8 mouse cellular contexts compared by ENCODE assay signal in the genomic region with DNA sequence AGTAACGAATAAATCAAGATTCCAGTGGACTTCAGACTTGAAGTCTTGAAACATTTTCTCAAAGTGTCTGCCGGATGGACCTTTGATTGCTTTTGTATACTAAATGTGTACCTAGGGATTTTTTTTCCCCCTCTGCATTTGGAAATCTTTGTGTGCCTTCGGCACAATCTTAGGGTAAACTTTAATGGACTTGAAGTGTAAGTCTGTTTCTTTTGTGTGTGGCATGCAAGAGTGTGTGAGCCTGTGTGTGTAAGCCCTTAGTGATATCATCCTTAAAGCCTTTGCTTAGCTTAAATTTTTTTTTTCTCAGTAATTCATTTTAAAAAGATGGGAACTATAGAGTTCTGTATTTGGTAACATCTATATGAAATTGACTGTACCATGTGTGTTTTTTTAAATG. TPM values are rescaled to one million over a fixed set of nuclear protein-coding genes. Genes with fewer than 3 reads are reported as not detected.
A peak's percentile ranks its signal among the peaks of the same experiment; 100 is the strongest.
DNase-seq lines count a peak whose midpoint lies in the region; ATAC-seq and TF ChIP-seq lines count a peak whose summit lies in the region.

No protein-coding gene starts in this region.

- no peaks in the 10 kb centered on the region for H3K27me3 ChIP-seq in kidney, embryonic 14.5 days (ENCODE audit: control insufficient read depth, insufficient read depth, low read length)
- no peaks in the 10 kb centered on the region for H3K27me3 ChIP-seq in hindbrain, embryonic 13.5 days
- no peaks in the 10 kb centered on the region for H3K27me3 ChIP-seq in midbrain, embryonic 11.5 days (ENCODE audit: control insufficient read depth, insufficient read depth, low read length)

- peaks cover 5% of the 10 kb centered on the region; the same call in 1 of the 2 replicates for H3K36me3 ChIP-seq in kidney, embryonic 14.5 days (ENCODE audit: control insufficient read depth, insufficient read depth, low read length)
- no peaks in the 10 kb centered on the region; the same call in 1 of the 2 replicates for H3K36me3 ChIP-seq in hindbrain, embryonic 13.5 days
- H3K36me3 ChIP-seq in midbrain, embryonic 11.5 days (ENCODE audit: control insufficient read depth, insufficient read depth, low read length), result no peaks in the 10 kb centered on the region

- peaks cover 18% of the 10 kb centered on the region for H3K4me1 ChIP-seq in kidney, embryonic 14.5 days (ENCODE audit: control insufficient read depth, insufficient read depth, low read length)
- H3K4me1 ChIP-seq in hindbrain, embryonic 13.5 days (replicated peaks), result peaks cover 40% of the 10 kb centered on the region
- peaks cover 17% of the 10 kb centered on the region; the same call in 1 of the 2 replicates for H3K4me1 ChIP-seq in midbrain, embryonic 11.5 days (ENCODE audit: control insufficient read depth, insufficient read depth, low read length)

- peak overlapping the region; percentile 98 for H3K4me3 ChIP-seq in kidney, embryonic 14.5 days (ENCODE audit: low read length)
- peak overlapping the region; percentile 97 for H3K4me3 ChIP-seq in hindbrain, embryonic 13.5 days
- H3K4me3 ChIP-seq in midbrain, embryonic 11.5 days (ENCODE audit: low read depth, low read length), result peak overlapping the region; percentile 99

- H3K9me3 ChIP-seq in kidney, embryonic 14.5 days (ENCODE audit: control insufficient read depth, low read length), result no peaks in the 10 kb centered on the region
- no peaks in the 10 kb centered on the region for H3K9me3 ChIP-seq in hindbrain, embryonic 13.5 days
- no peaks in the 10 kb centered on the region for H3K9me3 ChIP-seq in midbrain, embryonic 11.5 days (ENCODE audit: control insufficient read depth, low read length)

- no peak for TF ChIP-seq POLR2A in brain, embryonic 14.5 days (IDR thresholded peaks at IDR 0.05; ENCODE audit: borderline replicate concordance, extremely low read depth, insufficient read depth, insufficient read length, poor library complexity, severe bottlenecking)

- no peak for TF ChIP-seq CTCF in brain, embryonic 14.5 days (IDR thresholded peaks at IDR 0.05; ENCODE audit: borderline replicate concordance, extremely low read depth, insufficient read depth, insufficient read length)

- H3K4me2 ChIP-seq in kidney, embryonic 14.5 days (replicated peaks; ENCODE audit: low read depth, low read length), result peak overlapping the region; percentile 51
- peak overlapping the region; percentile 64 for H3K4me2 ChIP-seq in hindbrain, embryonic 13.5 days
- peak overlapping the region; percentile 72 for H3K4me2 ChIP-seq in midbrain, embryonic 11.5 days

- no peak for ATAC-seq in kidney, embryonic 14.5 days (ENCODE audit: low FRiP score, low TSS enrichment)
- no peak for ATAC-seq in hindbrain, embryonic 13.5 days (ENCODE audit: low FRiP score)
- no peak for ATAC-seq in midbrain, embryonic 11.5 days (ENCODE audit: low FRiP score)

- WGBS in kidney, embryonic 14.5 days, result 4% methylated on average over 3 of the region's 3 CpGs
- WGBS in hindbrain, embryonic 13.5 days, result 28% methylated on average over 3 of the region's 3 CpGs
- 45% methylated on average over 3 of the region's 3 CpGs for WGBS in midbrain, embryonic 11.5 days

- peak overlapping the region; percentile 99 for H3K9ac ChIP-seq in kidney, embryonic 14.5 days (ENCODE audit: low read depth, low read length)
- H3K9ac ChIP-seq in hindbrain, embryonic 13.5 days, result peak overlapping the region; percentile 100
- peak overlapping the region; percentile 98; the same call in 1 of the 2 replicates for H3K9ac ChIP-seq in midbrain, embryonic 11.5 days (ENCODE audit: low read length)

- DNase-seq in kidney, adult 8-10 months, result no peak
- peak; percentile 17 for DNase-seq in brain, embryonic 14.5 days (ENCODE audit: low read depth)
- DNase-seq in midbrain, embryonic 11.5 days (ENCODE audit: low spot score, missing footprints), result no peak
- DNase-seq in urinary bladder, postnatal 10 days (ENCODE audit: low spot score), result no peak
- DNase-seq in cerebellum, postnatal 36 days, result no peak
- no peak for DNase-seq in kidney, postnatal 4 days

- no peak overlapping the region for H3K27ac ChIP-seq in kidney, embryonic 14.5 days (ENCODE audit: low read depth, low read length)
- H3K27ac ChIP-seq in hindbrain, embryonic 13.5 days, result no peak overlapping the region
- H3K27ac ChIP-seq in midbrain, embryonic 11.5 days (ENCODE audit: low read depth, low read length), result no peak overlapping the region

RNA-seq across cellular contexts. Expression of a gene that starts 1.2 kb away (rescaled TPM):
- polyA plus RNA-seq in kidney, embryonic 14.5 days (2014; fragmentation: Nextera tagmentation; extraction: Ambion mirVana), result 72.4 and 77.2 TPM in 2 replicates
- 139 and 159 TPM in 2 replicates for polyA plus RNA-seq in brain, embryonic 14.5 days (2012; rRNA removed)
- polyA plus RNA-seq in hindbrain, embryonic 13.5 days (2015; fragmentation: Nextera tagmentation; extraction: Ambion mirVana), result 91.5 and 100 TPM in 2 replicates
- 98.7 and 100.0 TPM in 2 replicates for polyA plus RNA-seq in midbrain, embryonic 11.5 days (2014; fragmentation: Nextera tagmentation; extraction: Ambion mirVana)
